Mouse (Mus musculus) midbrain, embryonic 15.5 days (tissue): ENCODE results near the gene Abhd10. TPM values are rescaled to one million over a fixed set of nuclear protein-coding genes. Genes with fewer than 3 reads are reported as not detected.

Source experiments
- ATAC-seq: fragments of 200-750 bp; cut with Nextera tagmentation; replicated peaks from 2 replicates; pipeline ENCODE4 v1.8.0; 2017; ENCODE audit warnings: moderate TSS enrichment
- H3K27ac ChIP-seq: fragments of 300-500 bp; sonication (generic); 2 replicates; pipeline ENCODE4 v1.5.1; 2015; ENCODE audit warnings: mild to moderate bottlenecking, inconsistent platforms
- H3K27me3 ChIP-seq: fragments of 300-500 bp; sonication (generic); replicated peaks from 2 replicates; pipeline ENCODE4 v1.6.1; 2015; ENCODE audit warnings: inconsistent platforms
- H3K36me3 ChIP-seq: fragments of 300-500 bp; sonication (generic); replicated peaks from 2 replicates; pipeline ENCODE4 v1.6.1; 2015; ENCODE audit warnings: inconsistent platforms
- H3K4me1 ChIP-seq: fragments of 300-500 bp; sonication (generic); 2 replicates; pipeline ENCODE4 v1.6.1; 2015; ENCODE audit warnings: inconsistent platforms
- H3K4me2 ChIP-seq: fragments of 300-500 bp; sonication (generic); 2 replicates; pipeline ENCODE4 v1.6.1; 2015; ENCODE audit warnings: inconsistent platforms, mild to moderate bottlenecking, moderate library complexity
- H3K4me3 ChIP-seq: fragments of 300-500 bp; sonication (generic); 2 replicates; pipeline ENCODE4 v1.5.1; 2015; ENCODE audit warnings: mild to moderate bottlenecking, inconsistent platforms
- H3K9ac ChIP-seq: fragments of 300-500 bp; sonication (generic); 2 replicates; pipeline ENCODE4 v1.6.1; 2015; ENCODE audit warnings: mild to moderate bottlenecking, inconsistent platforms
- H3K9me3 ChIP-seq: fragments of 300-500 bp; sonication (generic); 2 replicates; pipeline ENCODE4 v1.6.1; 2016; ENCODE audit warnings: inconsistent platforms
- WGBS: fragments of 180-500 bp; shearing (Covaris S2); methylation state at CpG from one replicate; pipeline ENCODE4 v1.1.7; 2015; ENCODE audit warnings: mixed read lengths; 5-methylcytosine and 5-hydroxymethylcytosine counted together
- polyA plus RNA-seq: library from polyadenylated mRNA; unstranded; fragments of >200 nt; fragmentation: Nextera tagmentation; extraction: Ambion mirVana; gene quantifications from 2 replicates; pipeline ENCODE4 v1.2.1, GENCODE M21; 2015

Abhd10 gene
- 42.0 and 43.7 TPM in 2 replicates for polyA plus RNA-seq

DNA sequence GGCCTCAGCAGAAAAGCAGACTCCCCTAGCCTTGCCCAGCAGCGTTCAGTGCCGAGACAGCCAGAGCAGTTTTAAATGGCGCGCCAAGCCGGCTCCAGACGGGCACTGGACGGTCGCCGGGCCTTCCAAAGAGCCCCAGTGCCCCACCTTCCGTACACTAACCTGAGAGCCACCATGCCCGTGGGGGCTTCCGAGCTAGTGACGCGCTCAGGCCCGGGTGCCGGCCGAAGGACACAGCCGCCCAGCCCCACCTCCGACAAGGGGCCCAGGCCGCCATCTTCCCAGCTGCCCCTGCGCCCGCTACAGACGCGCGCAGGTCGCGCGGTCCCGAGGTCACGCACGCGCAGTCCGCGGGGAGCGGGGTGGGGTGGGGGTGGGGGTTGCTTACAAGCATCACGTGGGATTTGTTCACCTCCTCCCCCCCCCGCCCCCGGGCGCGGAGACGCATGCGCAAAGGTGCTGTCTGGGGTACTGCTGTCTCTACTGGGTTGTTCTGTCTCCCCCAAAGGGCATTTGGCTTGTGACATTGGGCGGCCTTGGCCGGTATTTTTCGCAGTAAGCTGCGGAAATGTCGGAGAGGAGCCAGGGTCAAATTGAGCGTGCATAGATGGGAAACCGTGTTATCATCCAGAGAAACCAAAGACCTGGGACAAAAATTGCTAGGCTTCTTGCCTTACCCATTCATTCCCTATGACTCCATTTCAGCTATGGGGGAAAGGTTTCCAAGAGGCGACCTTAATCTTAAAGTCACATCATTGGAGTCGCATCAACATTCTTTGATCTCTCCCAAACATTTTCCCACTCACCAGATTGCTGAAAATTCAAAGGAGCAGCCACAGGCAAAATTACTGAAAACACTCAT, at the start of gene Abhd10:
TSS of gene Abhd10 (minus strand) at position 341 of the 862 bp plus-strand sequence.
- ATAC-seq = peak; percentile 97
- H3K4me2 ChIP-seq = peak within 1 kb of the TSS; percentile 59
- peaks cover 19% of the 10 kb centered on the region for H3K4me1 ChIP-seq
- WGBS = under 1% methylated on average over 51 of the region's 51 CpGs
- H3K36me3 ChIP-seq = 0 out of 2 replicates have a peak, but pooled peaks cover under 1% of the 10 kb centered on the region
- peak within 1 kb of the TSS; percentile 62 for H3K9ac ChIP-seq
- H3K4me3 ChIP-seq = peak within 1 kb of the TSS; percentile 52
- peak within 1 kb of the TSS; percentile 86 for H3K27ac ChIP-seq
- no peaks in the 10 kb centered on the region for H3K9me3 ChIP-seq
- H3K27me3 ChIP-seq = no peaks in the 10 kb centered on the region

DNA sequence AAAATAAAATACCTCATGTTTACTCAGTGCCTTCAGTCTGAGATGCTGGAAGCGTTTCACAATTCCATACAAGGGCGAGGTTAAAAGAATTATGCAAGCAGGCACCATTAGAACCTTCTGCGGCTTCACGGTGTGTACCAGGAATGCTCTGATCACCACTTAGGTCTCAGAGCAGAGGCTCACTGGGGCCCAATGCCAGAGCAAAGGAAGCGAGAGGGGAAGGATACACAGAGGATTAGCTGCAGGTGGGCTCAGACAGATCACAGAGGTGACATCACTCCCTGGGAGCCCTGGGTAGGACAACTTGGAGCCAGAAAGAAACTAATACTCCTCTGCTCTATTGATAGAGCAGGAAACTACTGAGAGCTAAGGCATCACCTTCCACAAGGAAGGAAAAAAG, 48.5 kb upstream of the Abhd10 start:
- Histone ChIP-seq H3K27ac (no peak overlapping the region), H3K4me3 (no peak overlapping the region), H3K36me3 (no peaks in the 10 kb centered on the region), H3K9me3 (no peaks in the 10 kb centered on the region), H3K9ac (no peak overlapping the region), H3K4me2 (no peak overlapping the region), H3K27me3 (no peaks in the 10 kb centered on the region), H3K4me1 (no peaks in the 10 kb centered on the region)
- ATAC-seq = no peak
- 70% methylated on average over 5 of the region's 5 CpGs for WGBS

DNA sequence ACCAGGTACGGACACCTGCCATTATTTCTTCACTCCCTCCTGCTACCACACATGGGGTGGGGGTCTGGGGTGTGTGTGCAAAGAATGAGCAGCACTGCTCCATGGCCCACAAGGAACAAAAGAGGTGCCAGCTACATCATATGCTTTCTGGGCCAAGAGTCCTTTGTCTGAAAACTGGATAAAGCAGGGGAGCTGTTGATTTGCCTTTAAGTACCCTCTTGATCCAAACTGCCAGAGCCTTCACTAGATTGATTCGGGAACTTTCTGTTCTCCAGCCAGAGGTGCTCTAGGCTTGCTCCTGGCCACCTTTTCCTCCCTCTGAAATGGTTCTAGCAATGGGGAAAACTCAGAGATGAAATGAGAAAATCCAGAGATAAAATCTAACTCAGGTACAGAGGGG, 46.6 kb upstream of the Abhd10 start:
- Histone ChIP-seq H3K36me3 (no peaks in the 10 kb centered on the region), H3K27ac (no peak overlapping the region), H3K4me2 (no peak overlapping the region), H3K9ac (no peak overlapping the region), H3K27me3 (no peaks in the 10 kb centered on the region), H3K4me3 (no peak overlapping the region), H3K9me3 (no peaks in the 10 kb centered on the region), H3K4me1 (no peaks in the 10 kb centered on the region)
- 97% methylated on average over 2 of the region's 2 CpGs for WGBS
- ATAC-seq = no peak

DNA sequence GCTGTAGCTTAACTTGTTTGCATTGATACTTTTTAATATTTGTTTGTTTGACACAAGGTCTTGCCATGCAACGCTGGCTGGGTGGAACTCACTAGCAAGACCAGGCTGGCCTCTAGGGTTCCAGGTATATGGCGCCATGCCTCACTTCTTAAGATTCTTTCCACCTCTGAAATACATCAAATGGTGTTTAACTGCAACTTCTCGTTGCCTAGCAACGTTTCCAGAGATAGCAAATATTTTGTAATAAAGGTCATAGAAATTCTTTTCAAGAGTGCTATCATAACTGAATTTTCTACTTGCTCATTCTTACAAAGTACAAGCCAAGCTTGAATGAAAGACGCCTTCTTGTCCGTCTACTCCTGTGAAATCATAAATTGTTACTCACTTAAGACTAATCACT, 44.9 kb upstream of the Abhd10 start:
- Histone ChIP-seq H3K9ac (no peak overlapping the region), H3K36me3 (no peaks in the 10 kb centered on the region), H3K4me2 (no peak overlapping the region), H3K4me3 (no peak overlapping the region), H3K27ac (no peak overlapping the region), H3K9me3 (no peaks in the 10 kb centered on the region), H3K4me1 (no peaks in the 10 kb centered on the region), H3K27me3 (no peaks in the 10 kb centered on the region)
- WGBS = 91% methylated on average over 6 of the region's 6 CpGs
- no peak for ATAC-seq

DNA sequence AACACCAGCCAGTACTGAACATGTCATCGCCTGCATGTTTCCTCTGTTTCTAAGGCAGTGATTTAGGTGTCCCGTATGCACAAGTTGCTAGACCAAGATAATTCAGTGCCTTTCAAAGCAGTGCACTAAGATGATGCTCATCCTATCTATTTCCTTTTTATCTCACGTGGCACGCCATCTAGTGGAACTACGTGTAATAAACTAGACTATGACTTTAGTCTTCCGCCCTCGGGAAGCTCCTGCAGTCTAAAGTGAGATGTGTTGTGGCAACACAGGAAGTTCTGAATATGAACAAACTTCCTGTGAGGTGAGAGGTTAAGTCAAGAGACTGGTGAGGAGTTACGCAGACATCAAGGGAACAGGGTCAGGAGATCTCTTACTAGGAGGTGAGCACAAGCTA, 43.9 kb upstream of the Abhd10 start:
- H3K4me3 ChIP-seq = no peak overlapping the region
- 42% methylated on average over 8 of the region's 8 CpGs for WGBS

DNA sequence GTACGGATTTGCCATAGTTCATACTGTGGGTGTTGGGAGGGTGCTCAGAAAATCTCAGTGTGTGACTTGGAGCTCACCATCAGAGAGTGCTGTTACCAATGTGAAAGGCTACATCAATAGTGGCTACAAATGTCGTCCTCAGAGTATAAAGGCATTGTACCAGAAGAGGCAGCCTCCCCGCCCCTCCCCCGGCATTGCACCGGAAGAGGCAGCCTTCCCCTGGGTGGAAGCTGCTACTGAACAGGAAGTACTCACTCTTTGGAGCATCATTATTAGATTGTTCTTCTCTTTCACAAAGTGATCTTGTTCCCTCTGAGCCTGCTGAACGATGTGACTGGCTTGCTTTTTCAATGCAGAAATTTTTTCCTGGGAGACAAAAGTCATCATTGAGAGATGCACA, 37.2 kb upstream of the Abhd10 start:
- H3K4me3 ChIP-seq = no peak overlapping the region
- no peaks in the 10 kb centered on the region for H3K4me1 ChIP-seq
- no peak overlapping the region for H3K9ac ChIP-seq
- no peaks in the 10 kb centered on the region for H3K36me3 ChIP-seq
- H3K9me3 ChIP-seq = no peaks in the 10 kb centered on the region
- no peak for ATAC-seq
- no peak overlapping the region for H3K27ac ChIP-seq
- 78% methylated on average over 6 of the region's 6 CpGs for WGBS
- H3K27me3 ChIP-seq = no peaks in the 10 kb centered on the region
- no peak overlapping the region for H3K4me2 ChIP-seq

More for the DNA sequence above, 43.9 kb upstream of the Abhd10 start:
- Histone ChIP-seq H3K27ac (no peak overlapping the region), H3K9ac (no peak overlapping the region), H3K4me1 (no peaks in the 10 kb centered on the region), H3K4me2 (no peak overlapping the region), H3K36me3 (no peaks in the 10 kb centered on the region), H3K27me3 (no peaks in the 10 kb centered on the region), H3K9me3 (no peaks in the 10 kb centered on the region)
- ATAC-seq = no peak

DNA sequence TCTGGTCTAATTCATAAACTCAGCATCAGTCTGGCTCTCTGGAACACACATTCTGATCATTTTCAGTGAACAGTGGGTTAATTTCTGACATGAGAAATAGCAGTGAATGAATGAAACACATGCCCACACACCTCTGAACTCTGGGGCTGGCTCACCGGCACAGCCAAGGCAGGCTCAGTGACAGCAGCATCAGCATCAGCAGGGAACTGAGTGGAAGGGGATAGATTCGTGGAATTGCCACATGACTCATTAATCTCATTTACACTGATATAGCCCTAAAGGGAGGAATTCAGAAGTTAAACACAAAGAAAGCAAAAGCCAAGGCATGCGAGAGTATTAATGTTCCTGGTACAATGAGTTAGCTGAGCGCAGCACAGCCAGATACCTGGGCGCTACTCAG, 32.1 kb upstream of the Abhd10 start:
- Histone ChIP-seq H3K27ac (no peak overlapping the region), H3K4me1 (no peaks in the 10 kb centered on the region), H3K4me2 (no peak overlapping the region), H3K4me3 (no peak overlapping the region), H3K36me3 (no peaks in the 10 kb centered on the region), H3K9me3 (no peaks in the 10 kb centered on the region), H3K27me3 (no peaks in the 10 kb centered on the region), H3K9ac (no peak overlapping the region)
- ATAC-seq = no peak
- WGBS = 85% methylated on average over 5 of the region's 5 CpGs

DNA sequence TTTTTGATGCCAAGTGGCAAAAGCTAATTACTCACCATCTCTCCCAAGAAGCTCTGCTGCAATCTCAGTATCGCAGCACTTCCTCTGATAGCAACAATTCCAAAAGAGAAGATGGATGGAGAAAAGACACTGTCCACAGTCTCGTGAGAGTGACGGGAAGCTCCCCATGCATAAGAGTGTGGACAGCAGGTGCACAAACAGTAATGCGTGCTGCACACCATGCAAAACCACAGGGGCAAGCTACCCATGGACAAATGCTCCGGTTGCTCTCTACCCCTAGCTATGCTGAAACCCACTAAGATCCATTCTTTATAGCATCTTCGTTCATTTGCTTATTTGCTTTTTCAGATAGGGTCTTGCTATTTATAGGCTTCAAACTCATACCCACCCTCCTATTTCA, 28.2 kb upstream of the Abhd10 start:
- no peaks in the 10 kb centered on the region for H3K36me3 ChIP-seq
- ATAC-seq = no peak
- no peak overlapping the region for H3K27ac ChIP-seq
- WGBS = 92% methylated on average over 6 of the region's 6 CpGs
- H3K4me3 ChIP-seq = no peak overlapping the region
- no peaks in the 10 kb centered on the region for H3K27me3 ChIP-seq
- no peak overlapping the region for H3K9ac ChIP-seq
- no peaks in the 10 kb centered on the region for H3K4me1 ChIP-seq
- H3K9me3 ChIP-seq = no peaks in the 10 kb centered on the region
- no peak overlapping the region for H3K4me2 ChIP-seq

DNA sequence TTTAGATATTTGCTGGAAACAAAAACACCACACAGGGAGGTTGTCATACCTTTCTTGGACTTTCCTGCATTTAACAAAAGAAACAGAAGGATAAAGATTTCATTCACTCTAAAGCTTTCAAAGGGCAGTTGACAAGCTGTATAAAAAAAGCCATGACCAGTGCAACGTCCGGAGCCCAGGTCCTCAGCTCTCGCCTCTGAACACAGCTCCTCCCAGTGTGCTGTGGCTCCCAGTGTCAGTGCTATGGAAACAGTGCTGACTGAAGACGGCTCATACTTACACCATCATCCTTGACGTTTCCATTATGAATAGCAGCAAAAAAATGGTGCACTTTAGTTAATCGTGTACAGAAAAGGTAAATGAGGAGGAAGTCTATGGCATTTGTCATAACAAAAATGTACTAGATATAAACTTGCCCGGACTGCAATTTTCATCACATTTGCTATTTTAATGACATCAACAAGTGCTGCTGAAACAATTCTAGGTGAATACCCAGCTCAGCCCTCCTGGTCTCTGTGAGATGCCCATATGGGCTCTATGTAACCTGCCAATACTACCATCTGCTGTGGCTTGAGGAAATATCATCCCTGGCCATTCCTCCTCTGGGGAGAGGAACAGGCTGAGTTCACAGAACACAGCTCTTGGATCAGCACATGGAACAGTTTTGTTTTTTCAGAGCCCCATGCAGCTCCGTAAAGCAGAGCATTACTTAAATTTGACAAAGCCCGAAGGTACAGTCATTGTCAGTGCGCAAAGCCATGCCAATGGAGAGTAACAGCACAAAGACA, 25.3 kb upstream of the Abhd10 start:
- Histone ChIP-seq H3K9me3 (no peaks in the 10 kb centered on the region), H3K4me2 (no peak overlapping the region), H3K9ac (no peak overlapping the region), H3K27ac (no peak overlapping the region), H3K4me1 (no peaks in the 10 kb centered on the region), H3K36me3 (no peaks in the 10 kb centered on the region), H3K27me3 (no peaks in the 10 kb centered on the region), H3K4me3 (no peak overlapping the region)
- ATAC-seq = peak; percentile 71; the same call in 1 of the 2 replicates
- WGBS = 61% methylated on average over 10 of the region's 10 CpGs

DNA sequence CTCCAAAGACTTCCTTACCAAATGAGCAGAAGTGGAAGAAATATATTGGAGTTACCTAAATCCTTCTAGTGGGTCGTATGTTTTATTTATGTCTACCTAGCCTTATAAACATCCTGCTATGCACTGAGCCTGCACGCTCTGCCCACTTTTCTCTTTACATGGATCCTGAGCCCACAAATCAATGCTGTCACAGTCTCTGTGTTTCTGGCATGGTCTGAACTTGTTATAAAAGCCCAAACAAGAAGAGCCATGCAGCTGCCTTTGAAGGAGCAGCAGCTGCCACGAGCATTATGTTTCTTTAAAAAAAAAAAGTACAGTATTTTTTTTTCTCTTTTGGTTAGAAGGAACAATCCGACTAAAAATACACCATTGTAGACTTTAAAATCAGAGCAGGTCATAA, 24.7 kb upstream of the Abhd10 start:
- H3K36me3 ChIP-seq = no peaks in the 10 kb centered on the region
- H3K27ac ChIP-seq = no peak overlapping the region
- ATAC-seq = no peak
- no peak overlapping the region for H3K4me2 ChIP-seq
- no peaks in the 10 kb centered on the region for H3K9me3 ChIP-seq
- H3K4me1 ChIP-seq = no peaks in the 10 kb centered on the region
- H3K4me3 ChIP-seq = no peak overlapping the region
- H3K9ac ChIP-seq = no peak overlapping the region
- 37% methylated on average over 4 of the region's 4 CpGs for WGBS
- H3K27me3 ChIP-seq = no peaks in the 10 kb centered on the region

DNA sequence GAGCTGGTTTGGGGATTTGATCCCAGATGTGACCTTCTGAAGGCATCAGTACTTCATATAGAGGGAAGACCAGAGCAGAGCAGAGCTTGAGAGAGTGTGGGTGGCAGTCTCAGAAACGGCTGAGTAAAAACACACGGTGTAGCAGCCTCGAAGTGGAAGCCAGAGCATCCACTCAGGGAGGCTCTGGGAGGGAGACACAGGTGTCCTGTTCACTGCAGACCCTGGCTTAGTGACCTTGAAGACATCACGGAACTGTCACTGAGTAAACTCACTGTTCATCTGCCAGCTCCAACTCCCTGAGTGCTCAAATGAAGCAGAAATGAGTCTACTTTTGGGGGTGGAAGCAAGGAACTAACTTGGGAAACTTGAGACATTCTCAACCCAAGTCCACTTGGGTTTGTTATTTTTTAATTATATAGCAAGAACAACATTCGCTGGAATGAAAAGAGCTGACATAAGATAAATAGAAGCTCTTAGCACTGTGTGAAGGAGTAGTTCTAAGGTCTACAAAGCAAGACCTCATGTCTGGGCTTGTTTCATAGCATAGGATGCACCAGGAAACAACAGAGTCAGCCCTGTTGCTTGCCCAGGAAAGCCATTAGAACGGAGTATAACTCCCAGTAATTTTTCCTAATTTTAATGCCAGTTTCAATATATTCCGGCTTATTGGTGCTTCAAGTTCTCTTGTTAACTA, 23.2 kb upstream of the Abhd10 start:
- ATAC-seq = no peak
- Histone ChIP-seq H3K9ac (no peak overlapping the region), H3K27ac (no peak overlapping the region), H3K4me3 (no peak overlapping the region), H3K36me3 (no peaks in the 10 kb centered on the region), H3K4me1 (no peaks in the 10 kb centered on the region), H3K27me3 (no peaks in the 10 kb centered on the region), H3K4me2 (no peak overlapping the region), H3K9me3 (no peaks in the 10 kb centered on the region)
- 89% methylated on average over 7 of the region's 7 CpGs for WGBS

DNA sequence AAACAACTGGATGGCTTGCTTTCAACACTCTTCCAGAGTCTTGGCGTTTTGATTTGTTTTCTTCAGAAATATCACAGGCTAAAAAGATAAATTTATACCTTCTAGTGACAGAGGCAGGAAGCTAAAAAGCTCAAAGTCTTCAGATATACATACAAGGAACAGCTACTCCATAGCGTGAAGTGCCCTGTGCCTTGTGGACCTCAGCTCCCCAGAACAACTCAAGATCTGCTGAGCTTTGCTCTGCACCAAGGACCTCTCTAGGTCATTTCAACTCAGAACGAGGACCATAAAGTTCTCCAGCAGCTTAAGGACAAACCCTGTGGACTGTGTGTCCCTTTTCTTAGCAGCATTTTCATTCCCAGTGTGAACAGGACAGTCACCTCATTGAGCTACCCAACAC, 22.3 kb upstream of the Abhd10 start:
- Histone ChIP-seq H3K4me3 (no peak overlapping the region), H3K9ac (no peak overlapping the region), H3K36me3 (no peaks in the 10 kb centered on the region), H3K4me1 (no peaks in the 10 kb centered on the region), H3K27ac (no peak overlapping the region), H3K27me3 (no peaks in the 10 kb centered on the region), H3K4me2 (no peak overlapping the region), H3K9me3 (no peaks in the 10 kb centered on the region)
- 90% methylated on average over 3 of the region's 3 CpGs for WGBS
- ATAC-seq = no peak
